Mouse (Mus musculus): ENCODE data around the gene Slc4a1.
A peak's percentile ranks its signal among the peaks of the same experiment; 100 is the strongest.

The Slc4a1 gene

GRCm38 (mm10) chr11:102375196-102376173 lies 9.5 kb upstream of the Slc4a1 start:
- DNase-seq (ENCODE audit: inconsistent ontology term): peak; percentile 38

GRCm38 (mm10) chr11:102374108-102374725 lies 8.2 kb upstream of the Slc4a1 start:
- no peak for DNase-seq (ENCODE audit: inconsistent ontology term)

- no peak for DNase-seq (ENCODE audit: inconsistent ontology term)
These were observed 7.6 kb upstream of the Slc4a1 start for GRCm38 (mm10) chr11:102373646-102374045.

GRCm38 (mm10) chr11:102372936-102373335 lies 6.9 kb upstream of the Slc4a1 start:
- DNase-seq (ENCODE audit: inconsistent ontology term): no peak

GRCm38 (mm10) chr11:102371926-102372685 lies 6.1 kb upstream of the Slc4a1 start:
- DNase-seq (ENCODE audit: inconsistent ontology term): no peak

GRCm38 (mm10) chr11:102370285-102370684 lies 4.3 kb upstream of the Slc4a1 start:
- no peak for DNase-seq (ENCODE audit: inconsistent ontology term)

GRCm38 (mm10) chr11:102369263-102369662 lies 3.3 kb upstream of the Slc4a1 start:
- no peak for DNase-seq (ENCODE audit: inconsistent ontology term)

GRCm38 (mm10) chr11:102368347-102368746 lies 2.3 kb upstream of the Slc4a1 start:
- no peak for DNase-seq (ENCODE audit: inconsistent ontology term)

- no peak for DNase-seq (ENCODE audit: inconsistent ontology term)
These were observed 1.7 kb upstream of the Slc4a1 start for GRCm38 (mm10) chr11:102367504-102368280.

GRCm38 (mm10) chr11:102365699-102366098 lies 304 bp downstream of the Slc4a1 start:
- DNase-seq (ENCODE audit: inconsistent ontology term): no peak

GRCm38 (mm10) chr11:102364570-102365371 lies 1.2 kb downstream of the Slc4a1 start:
- no peak for DNase-seq (ENCODE audit: inconsistent ontology term)

GRCm38 (mm10) chr11:102363623-102364022 lies 2.4 kb downstream of the Slc4a1 start:
- no peak for DNase-seq (ENCODE audit: inconsistent ontology term)

GRCm38 (mm10) chr11:102361776-102362495 lies 4.1 kb downstream of the Slc4a1 start:
- DNase-seq (ENCODE audit: inconsistent ontology term): no peak

- DNase-seq (ENCODE audit: inconsistent ontology term): no peak
These were observed 7.6 kb downstream of the Slc4a1 start for GRCm38 (mm10) chr11:102358365-102358764.

GRCm38 (mm10) chr11:102356636-102357350 lies 9.2 kb downstream of the Slc4a1 start:
- no peak for DNase-seq (ENCODE audit: inconsistent ontology term)

GRCm38 (mm10) chr11:102356190-102356589 lies 9.8 kb downstream of the Slc4a1 start:
- no peak for DNase-seq (ENCODE audit: inconsistent ontology term)

- no peak for DNase-seq (ENCODE audit: inconsistent ontology term)
These were observed 10.5 kb downstream of the Slc4a1 start for GRCm38 (mm10) chr11:102355501-102355900.

- no peak for DNase-seq (ENCODE audit: inconsistent ontology term)
These were observed 13.0 kb downstream of the Slc4a1 start for GRCm38 (mm10) chr11:102353021-102353431.

GRCm38 (mm10) chr11:102352378-102352777 lies 13.6 kb downstream of the Slc4a1 start:
- DNase-seq (ENCODE audit: inconsistent ontology term): no peak
